Mouse (Mus musculus): ENCODE measurements around the gene Cd4. TPM values are rescaled to one million over a fixed set of nuclear protein-coding genes. Genes with fewer than 3 reads are reported as not detected.
A peak's percentile ranks its signal among the peaks of the same experiment; 100 is the strongest.

The Cd4 gene
- total and polyA plus RNA-seq, 3 experiments: 0.26 to 1.6 (median 0.34) TPM

GRCm38 (mm10) chr6:124847305-124847704 lies 40.7 kb downstream of the Cd4 start:
- Histone ChIP-seq H3K79me2 (replicated peaks; ENCODE audit: control insufficient read depth, extremely low read depth, insufficient read depth, poor library complexity, severe bottlenecking) (no peaks in the 10 kb centered on the region), H3K4me2 (ENCODE audit: insufficient read depth, low read depth, poor library complexity, severe bottlenecking) (no peak overlapping the region), H3K9ac (ENCODE audit: insufficient read depth, low read depth) (no peak overlapping the region), H3K27me3 (replicated peaks) (peaks cover 24% of the 10 kb centered on the region), H3K9me3 (replicated peaks; ENCODE audit: low read length) (no peaks in the 10 kb centered on the region), H3K36me3 (replicated peaks in 1 of 2; ENCODE audit: control insufficient read depth in 1 of 2, insufficient read depth in 1 of 2, low read length in 1 of 2) (no peaks in the 10 kb centered on the region), H3K4me3 (replicated peaks in 1 of 3; ENCODE audit: low read depth in 2 of 3, low read length in 2 of 3, poor library complexity in 1 of 3) (no peak overlapping the region), H3K4me1 (ENCODE audit: control insufficient read depth in 1 of 2, insufficient read depth in 2 of 2) (peaks cover 3 to 20% of the 10 kb centered on the region in 2 experiments; a peak in 3 of 4 replicates), H3K27ac (ENCODE audit: insufficient read depth, low read depth) (no peak overlapping the region)
- peak; percentile 89 for DNase-seq (ENCODE audit: extremely low read depth)
- TF ChIP-seq USF1 (IDR thresholded peaks at IDR 0.05; ENCODE audit: low read depth, low read length) (no peak), SMC3 (IDR thresholded peaks at IDR 0.05; ENCODE audit: low read depth, low read length) (peak; percentile 76), HCFC1 (IDR thresholded peaks at IDR 0.05; ENCODE audit: low read depth, low read length) (peak; percentile 21; the same call in 1 of the 2 replicates), GABPA (IDR thresholded peaks at IDR 0.05; ENCODE audit: insufficient replicate concordance, low read depth, low read length) (no peak), MAFK (IDR thresholded peaks at IDR 0.05; ENCODE audit: insufficient replicate concordance, low read length) (no peak), CTCF (conservative IDR thresholded peaks at IDR 0.05 in 1 of 2, IDR thresholded peaks at IDR 0.05 in 1 of 2; ENCODE audit: low read depth in 2 of 2, low read length in 2 of 2) (peak; percentile 88 to 93), E2F4 (IDR thresholded peaks at IDR 0.05; ENCODE audit: insufficient replicate concordance, low read depth, low read length) (no peak), TBP (conservative IDR thresholded peaks at IDR 0.05; ENCODE audit: low read depth, low read length) (no peak), NRF1 (IDR thresholded peaks at IDR 0.05; ENCODE audit: low read depth, low read length) (no peak), ZC3H11A (IDR thresholded peaks at IDR 0.05; ENCODE audit: low read depth, low read length) (no peak), POLR2AphosphoS2 (IDR thresholded peaks at IDR 0.05; ENCODE audit: low read depth, low read length) (no peak), BHLHE40 (IDR thresholded peaks at IDR 0.05; ENCODE audit: low read depth, low read length) (0 out of 2 replicates have a peak, but pooled peaks have one; percentile 11), EP300 (IDR thresholded peaks at IDR 0.05; ENCODE audit: low read length) (no peak), JUN (IDR thresholded peaks at IDR 0.05; ENCODE audit: insufficient read depth, low read depth, low read length) (no peak), UBTF (IDR thresholded peaks at IDR 0.05; ENCODE audit: low read depth, low read length) (no peak), ZKSCAN1 (IDR thresholded peaks at IDR 0.05; ENCODE audit: borderline replicate concordance, low read depth, low read length) (no peak), ETS1 (conservative IDR thresholded peaks at IDR 0.05; ENCODE audit: low read depth, low read length) (no peak), CHD2 (IDR thresholded peaks at IDR 0.05; ENCODE audit: low read length) (no peak), KAT2A (IDR thresholded peaks at IDR 0.05; ENCODE audit: insufficient replicate concordance, low read length) (no peak), PAX5 (IDR thresholded peaks at IDR 0.05; ENCODE audit: low read length) (no peak), MAZ (IDR thresholded peaks at IDR 0.05; ENCODE audit: low read depth, low read length) (peak; percentile 58; the same call in 1 of the 2 replicates), MAX (IDR thresholded peaks at IDR 0.05; ENCODE audit: low read length) (peak; percentile 14; the same call in 1 of the 2 replicates), RCOR1 (conservative IDR thresholded peaks at IDR 0.05; ENCODE audit: low read depth, low read length) (no peak), ZMIZ1 (IDR thresholded peaks at IDR 0.05; ENCODE audit: low read depth, low read length) (no peak), MXI1 (IDR thresholded peaks at IDR 0.05; ENCODE audit: low read depth, low read length) (no peak), MEF2A (IDR thresholded peaks at IDR 0.05; ENCODE audit: borderline replicate concordance, low read depth, low read length) (peak; percentile 23; the same call in 1 of the 2 replicates), IRF4 (IDR thresholded peaks at IDR 0.05; ENCODE audit: low read depth, low read length) (no peak), JUND (conservative IDR thresholded peaks at IDR 0.05; ENCODE audit: low read depth, low read length) (no peak), TCF12 (IDR thresholded peaks at IDR 0.05; ENCODE audit: low read depth, low read length) (no peak), NELFE (IDR thresholded peaks at IDR 0.05; ENCODE audit: low read depth, low read length) (0 out of 2 replicates have a peak, but pooled peaks have one; percentile 52), MYC (IDR thresholded peaks at IDR 0.05; ENCODE audit: low read depth, low read length) (no peak), ELF1 (IDR thresholded peaks at IDR 0.05; ENCODE audit: low read depth, low read length) (no peak), RAD21 (IDR thresholded peaks at IDR 0.05; ENCODE audit: low read depth, low read length) (peak; percentile 62), ZNF384 (IDR thresholded peaks at IDR 0.05; ENCODE audit: low read depth, low read length) (0 out of 2 replicates have a peak, but pooled peaks have one; percentile 8), POLR2A (IDR thresholded peaks at IDR 0.05; ENCODE audit: low read depth, low read length) (no peak), SIN3A (IDR thresholded peaks at IDR 0.05; ENCODE audit: low read length) (peak; percentile 48; the same call in 1 of the 2 replicates), USF2 (conservative IDR thresholded peaks at IDR 0.05; ENCODE audit: low read depth, low read length) (no peak), CHD1 (IDR thresholded peaks at IDR 0.05; ENCODE audit: low read depth, low read length) (no peak)
- dilution Hi-C loops (cut with MboI; ENCODE audit: extremely low pct_ligation_motif_present, extremely low pct_unique_long_range_greater_than_20kb, low sequenced_read_pairs) (no loop called here), in situ Hi-C loops (cut with MboI; ENCODE audit: low pct_ligation_motif_present, low pct_unique_long_range_greater_than_20kb, low sequenced_read_pairs) (loop anchor here (10.0 kb wide), 1 partner anchor 87 kb away; the partner anchor contains the start of gene Mlf2)
